11 mouse cellular contexts compared by ENCODE assay signal in the genomic region with DNA sequence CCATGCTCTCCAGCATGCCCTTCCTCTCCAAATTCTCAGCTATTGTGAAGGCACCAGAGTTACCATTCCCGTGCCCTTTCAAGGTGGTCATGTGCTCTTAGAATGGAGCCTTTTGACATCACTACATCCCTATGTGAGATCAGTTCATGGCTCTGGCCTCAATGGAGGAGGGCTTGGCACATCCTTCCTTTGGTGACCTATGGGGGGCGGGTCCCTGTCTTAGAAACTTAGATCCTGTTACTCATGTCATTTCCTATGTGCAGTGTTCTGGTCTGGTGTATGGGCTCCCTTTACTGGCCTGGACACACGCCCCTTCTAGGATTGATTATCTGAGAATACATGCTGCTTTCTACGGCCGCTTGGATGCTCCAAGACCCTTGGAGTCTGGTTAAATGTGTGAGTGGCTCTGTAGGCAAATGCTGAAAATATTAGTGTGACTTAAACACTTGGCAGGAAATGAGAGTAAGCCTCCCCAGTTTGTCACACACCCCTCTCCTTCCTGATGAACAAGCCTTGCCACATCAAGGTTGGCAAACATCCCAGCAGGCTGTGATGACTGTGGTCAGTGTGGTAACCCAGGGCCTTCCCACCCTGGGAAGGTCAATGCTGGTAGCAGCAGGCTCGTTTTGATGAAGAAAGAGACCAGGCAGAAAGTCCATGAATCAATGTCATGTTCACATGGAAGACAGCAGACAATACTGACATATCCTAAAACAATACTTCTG. TPM values are rescaled to one million over a fixed set of nuclear protein-coding genes. Genes with fewer than 3 reads are reported as not detected.
DNase-seq lines count a peak whose midpoint lies in the region; ATAC-seq and TF ChIP-seq lines count a peak whose summit lies in the region.
"Had no signal": no experiment of that assay in that cellular context is flagged by ENCODE, and none has a peak within 500 bp of the region (broad histone marks: within the 10 kb centered on the region; RNA-seq: fewer than 3 reads in every experiment).

No protein-coding gene starts in this region.

- H3K4me3 ChIP-seq in intestine, embryonic 15.5 days (replicated peaks): no peak overlapping the region
- H3K4me3 ChIP-seq in intestine, embryonic 16.5 days (ENCODE audit: low read length): no peak overlapping the region
- H3K4me3 ChIP-seq in heart, postnatal 0 days (ENCODE audit: low read depth, low read length): no peak overlapping the region
- no peak overlapping the region for H3K4me3 ChIP-seq in midbrain, embryonic 11.5 days (ENCODE audit: low read depth, low read length)
- H3K4me3 ChIP-seq: forebrain, embryonic 10.5 days; limb, embryonic 15.5 days had no signal

- DNase-seq in adipocyte (ENCODE audit: low spot score): peak; percentile 96
- peak; percentile 64 for DNase-seq in heart, postnatal 0 days (ENCODE audit: low spot score)
- DNase-seq in monocyte, adult 2 months (ENCODE audit: low read depth in 1 of 2, low spot score in 2 of 2): peak; percentile 83 to 89
- no peak for DNase-seq in left cerebral cortex, adult 9 months (ENCODE audit: low spot score in 2 of 2)
- DNase-seq in layer of hippocampus, postnatal 25 days (ENCODE audit: extremely low spot score in 1 of 2, low spot score in 1 of 2): no peak
- no peak for DNase-seq in midbrain, embryonic 11.5 days (ENCODE audit: low spot score, missing footprints)

- no peaks in the 10 kb centered on the region for H3K36me3 ChIP-seq in intestine, embryonic 15.5 days
- no peaks in the 10 kb centered on the region for H3K36me3 ChIP-seq in intestine, embryonic 16.5 days (ENCODE audit: control insufficient read depth, insufficient read depth, low read length)
- H3K36me3 ChIP-seq in heart, postnatal 0 days (replicated peaks; ENCODE audit: control insufficient read depth, insufficient read depth, low read length): no peaks in the 10 kb centered on the region
- no peaks in the 10 kb centered on the region for H3K36me3 ChIP-seq in midbrain, embryonic 11.5 days (ENCODE audit: control insufficient read depth, insufficient read depth, low read length)
- H3K36me3 ChIP-seq: forebrain, embryonic 10.5 days; limb, embryonic 15.5 days had no signal

- no peak for TF ChIP-seq EP300 in heart, postnatal 0 days (IDR thresholded peaks at IDR 0.05; ENCODE audit: low read depth)

- no peaks in the 10 kb centered on the region for H3K27me3 ChIP-seq in intestine, embryonic 15.5 days (replicated peaks)
- H3K27me3 ChIP-seq in intestine, embryonic 16.5 days (replicated peaks; ENCODE audit: control insufficient read depth, insufficient read depth, low read length): no peaks in the 10 kb centered on the region
- H3K27me3 ChIP-seq in heart, postnatal 0 days (ENCODE audit: control insufficient read depth, insufficient read depth, low read length): no peaks in the 10 kb centered on the region
- no peaks in the 10 kb centered on the region for H3K27me3 ChIP-seq in midbrain, embryonic 11.5 days (ENCODE audit: control insufficient read depth, insufficient read depth, low read length)
- H3K27me3 ChIP-seq: limb, embryonic 15.5 days had no signal

- no peak overlapping the region for H3K4me2 ChIP-seq in intestine, embryonic 15.5 days (replicated peaks)
- no peak overlapping the region for H3K4me2 ChIP-seq in intestine, embryonic 16.5 days (ENCODE audit: low read depth, low read length)
- H3K4me2 ChIP-seq in heart, postnatal 0 days (ENCODE audit: low read depth, low read length): no peak overlapping the region
- no peak overlapping the region for H3K4me2 ChIP-seq in midbrain, embryonic 11.5 days
- H3K4me2 ChIP-seq: limb, embryonic 15.5 days had no signal

- no peak for TF ChIP-seq CTCF in heart, postnatal 0 days (IDR thresholded peaks at IDR 0.05; ENCODE audit: low read depth)

- 81% methylated on average over 6 of the region's 6 CpGs for WGBS in intestine, embryonic 15.5 days
- WGBS in intestine, embryonic 16.5 days: 76% methylated on average over 6 of the region's 6 CpGs
- WGBS in heart, postnatal 0 days: 60% methylated on average over 6 of the region's 6 CpGs
- WGBS in midbrain, embryonic 11.5 days: 93% methylated on average over 6 of the region's 6 CpGs

- H3K9me3 ChIP-seq in intestine, embryonic 15.5 days: no peaks in the 10 kb centered on the region
- H3K9me3 ChIP-seq in intestine, embryonic 16.5 days (ENCODE audit: control insufficient read depth, low read length): no peaks in the 10 kb centered on the region
- H3K9me3 ChIP-seq in heart, postnatal 0 days (replicated peaks; ENCODE audit: control insufficient read depth, low read length): no peaks in the 10 kb centered on the region
- H3K9me3 ChIP-seq in midbrain, embryonic 11.5 days (ENCODE audit: control insufficient read depth, low read length): no peaks in the 10 kb centered on the region
- H3K9me3 ChIP-seq: forebrain, embryonic 10.5 days; G1E; limb, embryonic 15.5 days had no signal

- H3K9ac ChIP-seq in intestine, embryonic 15.5 days: no peak overlapping the region
- no peak overlapping the region for H3K9ac ChIP-seq in intestine, embryonic 16.5 days (ENCODE audit: low read depth, low read length)
- H3K9ac ChIP-seq in heart, postnatal 0 days (replicated peaks; ENCODE audit: low read depth, low read length): no peak overlapping the region
- no peak overlapping the region for H3K9ac ChIP-seq in midbrain, embryonic 11.5 days (ENCODE audit: low read length)
- H3K9ac ChIP-seq: limb, embryonic 15.5 days had no signal

- 0 out of 2 replicates have a peak, but pooled peaks cover 7% of the 10 kb centered on the region for H3K4me1 ChIP-seq in intestine, embryonic 15.5 days (replicated peaks)
- H3K4me1 ChIP-seq in intestine, embryonic 16.5 days (ENCODE audit: control insufficient read depth, insufficient read depth, low read length): no peaks in the 10 kb centered on the region
- 0 out of 2 replicates have a peak, but pooled peaks cover 11% of the 10 kb centered on the region for H3K4me1 ChIP-seq in heart, postnatal 0 days (ENCODE audit: control insufficient read depth, insufficient read depth)
- H3K4me1 ChIP-seq in midbrain, embryonic 11.5 days (ENCODE audit: control insufficient read depth, insufficient read depth, low read length): no peaks in the 10 kb centered on the region

- H3K27ac ChIP-seq in intestine, embryonic 15.5 days: no peak overlapping the region
- no peak overlapping the region for H3K27ac ChIP-seq in intestine, embryonic 16.5 days (ENCODE audit: low read length)
- H3K27ac ChIP-seq in heart, postnatal 0 days (ENCODE audit: low read depth): no peak overlapping the region
- H3K27ac ChIP-seq in midbrain, embryonic 11.5 days (ENCODE audit: low read depth, low read length): no peak overlapping the region
- H3K27ac ChIP-seq: forebrain, embryonic 10.5 days; limb, embryonic 15.5 days had no signal

- ATAC-seq in intestine, embryonic 15.5 days: peak; percentile 45; the same call in 1 of the 2 replicates
- ATAC-seq in intestine, embryonic 16.5 days: no peak
- ATAC-seq in heart, postnatal 0 days (ENCODE audit: insufficient read depth, low read depth): peak; percentile 56
- no peak for ATAC-seq in midbrain, embryonic 11.5 days (ENCODE audit: low FRiP score)

RNA-seq across cellular contexts. Expression of gene Gm340, which starts 15.2 kb away (rescaled TPM):
- 2.7 and 2.8 TPM in 2 replicates for polyA plus RNA-seq in intestine, embryonic 15.5 days (2015; fragmentation: Nextera tagmentation; extraction: Ambion mirVana)
- 1.9 TPM in 2 replicates for polyA plus RNA-seq in intestine, embryonic 16.5 days (2015; fragmentation: Nextera tagmentation; extraction: Ambion mirVana)
- 5.1 and 9.4 TPM in 2 replicates for total RNA-seq in heart, postnatal 0 days (2014; rRNA removed; ENCODE audit: low replicate concordance)
- polyA plus RNA-seq in heart, postnatal 0 days (2015; fragmentation: Nextera tagmentation; extraction: Ambion mirVana): 0.63 and 0.79 TPM in 2 replicates
- 10 to 100 TPM; 11.2 to 14.0 TPM for total RNA-seq in layer of hippocampus, postnatal 25 days (2021)
- 4.8 and 4.9 TPM in 2 replicates for polyA plus RNA-seq in midbrain, embryonic 11.5 days (2014; fragmentation: Nextera tagmentation; extraction: Ambion mirVana)

Comparison
In these comparisons a context has a peak if more than half of its experiments do, and no peak if none do; other contexts are left out.
1. ATAC-seq: peak in intestine, embryonic 15.5 days (single experiment) and heart, postnatal 0 days (single experiment); none in intestine, embryonic 16.5 days (single experiment) and midbrain, embryonic 11.5 days (single experiment).
2. DNase-seq: peak in adipocyte (single experiment), heart, postnatal 0 days (single experiment) and monocyte, adult 2 months (2 of 2); none in left cerebral cortex, adult 9 months (0 of 2), layer of hippocampus, postnatal 25 days (0 of 2) and midbrain, embryonic 11.5 days (single experiment).